In genomic region chr11:61674839-61675159, GRCm38 (mm10) we compare ENCODE assay signal across 1 mouse cellular context.
A peak's percentile ranks its signal among the peaks of the same experiment; 100 is the strongest.
TF ChIP-seq lines count a peak whose summit lies in the region.

No protein-coding gene starts in this region.

TF ChIP-seq in CH12.LX, 34 proteins besides CTCF, POLR2A, EP300 and RAD21 (continued from another document):
- TF ChIP-seq CHD1 (IDR thresholded peaks at IDR 0.05; ENCODE audit: low read depth, low read length) (no peak), POLR2AphosphoS2 (IDR thresholded peaks at IDR 0.05; ENCODE audit: low read depth, low read length) (peak; percentile 94), USF2 (conservative IDR thresholded peaks at IDR 0.05; ENCODE audit: low read depth, low read length) (0 out of 2 replicates have a peak, but pooled peaks have one; percentile 7), NRF1 (IDR thresholded peaks at IDR 0.05; ENCODE audit: low read depth, low read length) (peak; percentile 52), PAX5 (IDR thresholded peaks at IDR 0.05; ENCODE audit: low read length) (no peak)
TF ChIP-seq in CH12.LX: peak in this region for 10.
